Mouse (Mus musculus): ENCODE measurements around the gene Ggnbp2. TPM values are rescaled to one million over a fixed set of nuclear protein-coding genes. Genes with fewer than 3 reads are reported as not detected.

Gene Ggnbp2
- polyA plus RNA-seq, 1 experiment, result 24.8 TPM

GRCm38 (mm10) chr11:84818961-84819692 lies 51.5 kb downstream of the Ggnbp2 start, which contains the start of gene Mrm1:
Mrm1 (minus strand) TSS chr11:84819515.
- Histone ChIP-seq H3K4me3 (peak within 1 kb of the TSS; percentile 71), H3K79me2 (ENCODE audit: control insufficient read depth, insufficient read depth) (no peaks in the 10 kb centered on the region), H3K27me3 (ENCODE audit: control insufficient read depth, insufficient read depth, insufficient read length) (no peaks in the 10 kb centered on the region), H3K36me3 (ENCODE audit: control insufficient read depth, insufficient read depth) (no peaks in the 10 kb centered on the region), H3K4me2 (ENCODE audit: low read depth) (peak within 1 kb of the TSS; percentile 86), H3ac (ENCODE audit: control insufficient read depth, insufficient read length) (peak within 1 kb of the TSS; percentile 13)
- TF ChIP-seq SRF (IDR thresholded peaks at IDR 0.05; ENCODE audit: control insufficient read depth, insufficient read length, low read depth) (peak; percentile 68), CEBPB (IDR thresholded peaks at IDR 0.05; ENCODE audit: insufficient read depth, poor library complexity, severe bottlenecking) (no peak), POLR2A (IDR thresholded peaks at IDR 0.05; ENCODE audit: insufficient read length, low read depth) (peak; percentile 69), TCF3 (IDR thresholded peaks at IDR 0.05; ENCODE audit: insufficient read length, low read depth) (no peak), USF1 (IDR thresholded peaks at IDR 0.05; ENCODE audit: low read depth) (peak; percentile 88), MAX (IDR thresholded peaks at IDR 0.05; ENCODE audit: low read depth) (peak; percentile 81), E2F4 (IDR thresholded peaks at IDR 0.05; ENCODE audit: insufficient read depth) (peak; percentile 59), MYOG (IDR thresholded peaks at IDR 0.05; ENCODE audit: control insufficient read depth in 1 of 3, insufficient read depth in 1 of 3, insufficient read length in 2 of 3, low read depth in 2 of 3) (peak in 1 of 3 experiments; percentile 61), MYOD1 (IDR thresholded peaks at IDR 0.05; ENCODE audit: control insufficient read depth in 1 of 3, insufficient read length in 2 of 3, low read depth in 2 of 3) (peak in 2 of 3 experiments; percentile 27 to 39), POLR2AphosphoS2 (IDR thresholded peaks at IDR 0.05; ENCODE audit: insufficient read length, low read depth) (peak; percentile 88), TCF12 (IDR thresholded peaks at IDR 0.05; ENCODE audit: insufficient read depth, poor library complexity, severe bottlenecking) (no peak), REST (IDR thresholded peaks at IDR 0.05; ENCODE audit: insufficient read depth, insufficient read length) (no peak)

GRCm38 (mm10) chr11:84818085-84818960 lies 52.3 kb downstream of the Ggnbp2 start:
- H3K27me3 ChIP-seq (ENCODE audit: control insufficient read depth, insufficient read depth, insufficient read length), result no peaks in the 10 kb centered on the region
- no peaks in the 10 kb centered on the region for H3K36me3 ChIP-seq (ENCODE audit: control insufficient read depth, insufficient read depth)
- peak; percentile 69 for TF ChIP-seq POLR2A (IDR thresholded peaks at IDR 0.05; ENCODE audit: insufficient read length, low read depth)
- peak in 2 of 3 experiments; percentile 25 to 49 for TF ChIP-seq MYOD1 (IDR thresholded peaks at IDR 0.05; ENCODE audit: control insufficient read depth in 1 of 3, insufficient read length in 2 of 3, low read depth in 2 of 3)
- no peak for TF ChIP-seq REST (IDR thresholded peaks at IDR 0.05; ENCODE audit: insufficient read depth, insufficient read length)
- TF ChIP-seq POLR2AphosphoS2 (IDR thresholded peaks at IDR 0.05; ENCODE audit: insufficient read length, low read depth), result peak; percentile 69
- peak overlapping the region; percentile 13 for H3ac ChIP-seq (ENCODE audit: control insufficient read depth, insufficient read length)
- H3K4me2 ChIP-seq (ENCODE audit: low read depth), result peak overlapping the region; percentile 86
- peak overlapping the region; percentile 71 for H3K4me3 ChIP-seq
- H3K79me2 ChIP-seq (ENCODE audit: control insufficient read depth, insufficient read depth), result no peaks in the 10 kb centered on the region

- H3K4me3 ChIP-seq, result no peak overlapping the region
- no peak for TF ChIP-seq TCF12 (IDR thresholded peaks at IDR 0.05; ENCODE audit: insufficient read depth, poor library complexity, severe bottlenecking)
- TF ChIP-seq POLR2AphosphoS2 (IDR thresholded peaks at IDR 0.05; ENCODE audit: insufficient read length, low read depth), result no peak
- TF ChIP-seq E2F4 (IDR thresholded peaks at IDR 0.05; ENCODE audit: insufficient read depth), result no peak
- TF ChIP-seq MYOG (IDR thresholded peaks at IDR 0.05; ENCODE audit: control insufficient read depth in 1 of 3, insufficient read depth in 1 of 3, insufficient read length in 2 of 3, low read depth in 2 of 3), result no peak
- TF ChIP-seq CEBPB (IDR thresholded peaks at IDR 0.05; ENCODE audit: insufficient read depth, poor library complexity, severe bottlenecking), result no peak
- TF ChIP-seq REST (IDR thresholded peaks at IDR 0.05; ENCODE audit: insufficient read depth, insufficient read length), result no peak
- TF ChIP-seq SRF (IDR thresholded peaks at IDR 0.05; ENCODE audit: control insufficient read depth, insufficient read length, low read depth), result no peak
- TF ChIP-seq MYOD1 (IDR thresholded peaks at IDR 0.05; ENCODE audit: control insufficient read depth in 1 of 3, insufficient read length in 2 of 3, low read depth in 2 of 3), result no peak
- no peak for TF ChIP-seq TCF3 (IDR thresholded peaks at IDR 0.05; ENCODE audit: insufficient read length, low read depth)
- TF ChIP-seq POLR2A (IDR thresholded peaks at IDR 0.05; ENCODE audit: insufficient read length, low read depth), result no peak
- H3ac ChIP-seq (ENCODE audit: control insufficient read depth, insufficient read length), result no peak overlapping the region
- H3K36me3 ChIP-seq (ENCODE audit: control insufficient read depth, insufficient read depth), result no peaks in the 10 kb centered on the region
- no peaks in the 10 kb centered on the region for H3K27me3 ChIP-seq (ENCODE audit: control insufficient read depth, insufficient read depth, insufficient read length)
- no peak overlapping the region for H3K4me2 ChIP-seq (ENCODE audit: low read depth)
- no peaks in the 10 kb centered on the region for H3K79me2 ChIP-seq (ENCODE audit: control insufficient read depth, insufficient read depth)
These were observed 53.3 kb downstream of the Ggnbp2 start for GRCm38 (mm10) chr11:84817362-84817761.

GRCm38 (mm10) chr11:84813724-84814510 lies 56.7 kb downstream of the Ggnbp2 start:
- Histone ChIP-seq H3K36me3 (ENCODE audit: control insufficient read depth, insufficient read depth) (no peaks in the 10 kb centered on the region), H3K79me2 (ENCODE audit: control insufficient read depth, insufficient read depth) (no peaks in the 10 kb centered on the region), H3K4me2 (ENCODE audit: low read depth) (peak overlapping the region; percentile 76), H3K4me3 (no peak overlapping the region), H3ac (ENCODE audit: control insufficient read depth, insufficient read length) (no peak overlapping the region), H3K27me3 (ENCODE audit: control insufficient read depth, insufficient read depth, insufficient read length) (no peaks in the 10 kb centered on the region)
- TF ChIP-seq POLR2AphosphoS2 (IDR thresholded peaks at IDR 0.05; ENCODE audit: insufficient read length, low read depth) (peak; percentile 28), CEBPB (IDR thresholded peaks at IDR 0.05; ENCODE audit: insufficient read depth, poor library complexity, severe bottlenecking) (no peak), TCF12 (IDR thresholded peaks at IDR 0.05; ENCODE audit: insufficient read depth, poor library complexity, severe bottlenecking) (no peak), E2F4 (IDR thresholded peaks at IDR 0.05; ENCODE audit: insufficient read depth) (no peak), MYOG (IDR thresholded peaks at IDR 0.05; ENCODE audit: control insufficient read depth in 1 of 3, insufficient read depth in 1 of 3, insufficient read length in 2 of 3, low read depth in 2 of 3) (peak in 1 of 3 experiments; percentile 5), MYOD1 (IDR thresholded peaks at IDR 0.05; ENCODE audit: control insufficient read depth in 1 of 3, insufficient read length in 2 of 3, low read depth in 2 of 3) (no peak), TCF3 (IDR thresholded peaks at IDR 0.05; ENCODE audit: insufficient read length, low read depth) (no peak), USF1 (IDR thresholded peaks at IDR 0.05; ENCODE audit: low read depth) (no peak), REST (IDR thresholded peaks at IDR 0.05; ENCODE audit: insufficient read depth, insufficient read length) (no peak)

Data from myocyte (in vitro differentiated cells).